Comparison of ENCODE assay signal across 13 mouse cellular contexts in genomic region chr8:81692167-81692566, GRCm38 (mm10).
"Had no signal": no experiment of that assay in that cellular context is flagged by ENCODE, and none has a peak within 500 bp of the region (broad histone marks: within the 10 kb centered on the region; RNA-seq: fewer than 3 reads in every experiment).

No protein-coding gene starts in this region.

- H3K9me3 ChIP-seq: limb, embryonic 10.5 days; liver, embryonic 15.5 days; midbrain, embryonic 10.5 days; neural tube, embryonic 12.5 days had no signal

- H3K36me3 ChIP-seq: limb, embryonic 10.5 days; liver, embryonic 15.5 days; midbrain, embryonic 10.5 days; neural tube, embryonic 12.5 days had no signal

- H3K27me3 ChIP-seq: liver, embryonic 15.5 days; neural tube, embryonic 12.5 days had no signal

- H3K4me1 ChIP-seq: limb, embryonic 10.5 days; liver, embryonic 15.5 days; midbrain, embryonic 10.5 days; neural tube, embryonic 12.5 days had no signal

- H3K9ac ChIP-seq: liver, embryonic 15.5 days; neural tube, embryonic 12.5 days had no signal

- H3K4me3 ChIP-seq: left cerebral cortex, adult 2 months; limb, embryonic 10.5 days; liver, embryonic 15.5 days; midbrain, embryonic 10.5 days; myocyte; neural tube, embryonic 12.5 days had no signal

- ATAC-seq: lung, postnatal 0 days had no signal

- DNase-seq: kidney, adult 8-10 months; kidney, postnatal 36 days; lung, adult 2 months; lung, postnatal 36 days had no signal

- H3K4me2 ChIP-seq: liver, embryonic 11.5 days; liver, embryonic 15.5 days; neural tube, embryonic 12.5 days had no signal

- H3K27ac ChIP-seq: kidney, postnatal 0 days; left cerebral cortex, adult 2 months; limb, embryonic 10.5 days; liver, embryonic 15.5 days; midbrain, embryonic 10.5 days; neural tube, embryonic 12.5 days had no signal
